Mouse (Mus musculus): ENCODE results near the gene Foxq1. TPM values are rescaled to one million over a fixed set of nuclear protein-coding genes. Genes with fewer than 3 reads are reported as not detected.
A peak's percentile ranks its signal among the peaks of the same experiment; 100 is the strongest.

The Foxq1 gene
- polyA plus RNA-seq, 1 experiment: 3.3 TPM

- TF ChIP-seq CTCF (IDR thresholded peaks at IDR 0.05; ENCODE audit: borderline replicate concordance, insufficient read depth, low read depth, low read length): no peak
- TF ChIP-seq POLR2A (IDR thresholded peaks at IDR 0.05; ENCODE audit: borderline replicate concordance, insufficient read depth, low read length): no peak
- Histone ChIP-seq H3K27ac (ENCODE audit: insufficient read depth, low read length) (no peak overlapping the region), H3K4me3 (replicated peaks; ENCODE audit: insufficient read depth, low read depth, low read length) (no peak overlapping the region), H3K27me3 (ENCODE audit: control insufficient read depth, insufficient read depth, low read length) (no peaks in the 10 kb centered on the region; the same call in 1 of the 2 replicates), H3K4me1 (ENCODE audit: control insufficient read depth, insufficient read depth, low read length) (no peaks in the 10 kb centered on the region)
- no peak for DNase-seq
- 80% methylated on average over 4 of the region's 4 CpGs for WGBS
Observed at GRCm38 (mm10) chr13:31576696-31577095, 20.8 kb downstream of the Foxq1 start.

- Histone ChIP-seq H3K4me3 (replicated peaks; ENCODE audit: insufficient read depth, low read depth, low read length) (no peak overlapping the region), H3K4me1 (ENCODE audit: control insufficient read depth, insufficient read depth, low read length) (no peaks in the 10 kb centered on the region), H3K27me3 (ENCODE audit: control insufficient read depth, insufficient read depth, low read length) (no peaks in the 10 kb centered on the region; the same call in 1 of the 2 replicates), H3K27ac (ENCODE audit: insufficient read depth, low read length) (no peak overlapping the region)
- 11% methylated on average over 6 of the region's 6 CpGs for WGBS
- TF ChIP-seq CTCF (IDR thresholded peaks at IDR 0.05; ENCODE audit: borderline replicate concordance, insufficient read depth, low read depth, low read length) (no peak), POLR2A (IDR thresholded peaks at IDR 0.05; ENCODE audit: borderline replicate concordance, insufficient read depth, low read length) (no peak)
- no peak for DNase-seq
Observed at GRCm38 (mm10) chr13:31577576-31577975, 21.6 kb downstream of the Foxq1 start.

GRCm38 (mm10) chr13:31578389-31578788, 22.5 kb downstream of the Foxq1 start:
- no peaks in the 10 kb centered on the region for H3K4me1 ChIP-seq (ENCODE audit: control insufficient read depth, insufficient read depth, low read length)
- no peak overlapping the region for H3K27ac ChIP-seq (ENCODE audit: insufficient read depth, low read length)
- TF ChIP-seq POLR2A (IDR thresholded peaks at IDR 0.05; ENCODE audit: borderline replicate concordance, insufficient read depth, low read length) (no peak), CTCF (IDR thresholded peaks at IDR 0.05; ENCODE audit: borderline replicate concordance, insufficient read depth, low read depth, low read length) (no peak)
- no peaks in the 10 kb centered on the region; the same call in 1 of the 2 replicates for H3K27me3 ChIP-seq (ENCODE audit: control insufficient read depth, insufficient read depth, low read length)
- WGBS: 48% methylated on average over 10 of the region's 10 CpGs
- DNase-seq: no peak
- no peak overlapping the region for H3K4me3 ChIP-seq (replicated peaks; ENCODE audit: insufficient read depth, low read depth, low read length)

GRCm38 (mm10) chr13:31579866-31580265, 23.9 kb downstream of the Foxq1 start:
- TF ChIP-seq POLR2A (IDR thresholded peaks at IDR 0.05; ENCODE audit: borderline replicate concordance, insufficient read depth, low read length) (no peak), CTCF (IDR thresholded peaks at IDR 0.05; ENCODE audit: borderline replicate concordance, insufficient read depth, low read depth, low read length) (peak; percentile 23; the same call in 1 of the 2 replicates)
- Histone ChIP-seq H3K27ac (ENCODE audit: insufficient read depth, low read length) (no peak overlapping the region), H3K27me3 (ENCODE audit: control insufficient read depth, insufficient read depth, low read length) (no peaks in the 10 kb centered on the region), H3K4me3 (replicated peaks; ENCODE audit: insufficient read depth, low read depth, low read length) (no peak overlapping the region), H3K4me1 (ENCODE audit: control insufficient read depth, insufficient read depth, low read length) (no peaks in the 10 kb centered on the region)
- DNase-seq: no peak
- 67% methylated on average over 9 of the region's 9 CpGs for WGBS

GRCm38 (mm10) chr13:31587341-31587740, 31.4 kb downstream of the Foxq1 start:
- no peak for DNase-seq
- Histone ChIP-seq H3K4me3 (replicated peaks; ENCODE audit: insufficient read depth, low read depth, low read length) (no peak overlapping the region), H3K4me1 (ENCODE audit: control insufficient read depth, insufficient read depth, low read length) (no peaks in the 10 kb centered on the region), H3K27me3 (ENCODE audit: control insufficient read depth, insufficient read depth, low read length) (no peaks in the 10 kb centered on the region), H3K27ac (ENCODE audit: insufficient read depth, low read length) (no peak overlapping the region)
- WGBS: 47% methylated on average over 5 of the region's 5 CpGs
- TF ChIP-seq CTCF (IDR thresholded peaks at IDR 0.05; ENCODE audit: borderline replicate concordance, insufficient read depth, low read depth, low read length): no peak
- no peak for TF ChIP-seq POLR2A (IDR thresholded peaks at IDR 0.05; ENCODE audit: borderline replicate concordance, insufficient read depth, low read length)

GRCm38 (mm10) chr13:31599576-31599975, 43.6 kb downstream of the Foxq1 start:
- TF ChIP-seq POLR2A (IDR thresholded peaks at IDR 0.05; ENCODE audit: borderline replicate concordance, insufficient read depth, low read length) (no peak), CTCF (IDR thresholded peaks at IDR 0.05; ENCODE audit: borderline replicate concordance, insufficient read depth, low read depth, low read length) (no peak)
- H3K4me3 ChIP-seq (replicated peaks; ENCODE audit: insufficient read depth, low read depth, low read length): no peak overlapping the region
- no peak overlapping the region for H3K27ac ChIP-seq (ENCODE audit: insufficient read depth, low read length)
- no peaks in the 10 kb centered on the region for H3K4me1 ChIP-seq (ENCODE audit: control insufficient read depth, insufficient read depth, low read length)
- 72% methylated on average over 5 of the region's 5 CpGs for WGBS
- H3K27me3 ChIP-seq (ENCODE audit: control insufficient read depth, insufficient read depth, low read length): no peaks in the 10 kb centered on the region
- no peak for DNase-seq

GRCm38 (mm10) chr13:31603964-31604363, 48.0 kb downstream of the Foxq1 start:
- Histone ChIP-seq H3K27me3 (ENCODE audit: control insufficient read depth, insufficient read depth, low read length) (no peaks in the 10 kb centered on the region), H3K4me1 (ENCODE audit: control insufficient read depth, insufficient read depth, low read length) (no peaks in the 10 kb centered on the region), H3K27ac (ENCODE audit: insufficient read depth, low read length) (no peak overlapping the region), H3K4me3 (replicated peaks; ENCODE audit: insufficient read depth, low read depth, low read length) (no peak overlapping the region)
- no peak for TF ChIP-seq CTCF (IDR thresholded peaks at IDR 0.05; ENCODE audit: borderline replicate concordance, insufficient read depth, low read depth, low read length)
- TF ChIP-seq POLR2A (IDR thresholded peaks at IDR 0.05; ENCODE audit: borderline replicate concordance, insufficient read depth, low read length): no peak
- DNase-seq: no peak
- 69% methylated on average over 6 of the region's 6 CpGs for WGBS

Other genes starting within 250 kb of the Foxq1 start
- 0.72 and 0.87 TPM in 2 replicates for gene A530084C06Rik, start 3.2 kb downstream of the Foxq1 start, polyA plus RNA-seq (2012; rRNA removed)
- gene Foxf2, start 69.7 kb downstream of the Foxq1 start, polyA plus RNA-seq (2012; rRNA removed): 4.3 and 5.3 TPM in 2 replicates